ENCODE assay signal across 8 mouse cellular contexts in genomic region chr2:20339919-20340318, GRCm38 (mm10).
DNase-seq lines count a peak whose midpoint lies in the region; ATAC-seq lines count a peak whose summit lies in the region.

No protein-coding gene starts in this region.

- no peak for ATAC-seq in inflammation-experienced regulatory T-cells, adult 6 months
- ATAC-seq in granulocyte monocyte progenitor cell, adult 5-6 weeks (replicated peaks; ENCODE audit: poor library complexity, severe bottlenecking), result no peak

- H3K27me3 ChIP-seq in embryonic facial prominence, embryonic 10.5 days (replicated peaks; ENCODE audit: low read depth, poor library complexity, severe bottlenecking), result no peaks in the 10 kb centered on the region

- 29% methylated on average over 12 of the region's 12 CpGs for WGBS in embryonic facial prominence, embryonic 10.5 days

- H3K4me3 ChIP-seq in embryonic facial prominence, embryonic 10.5 days, result peak overlapping the region; percentile 28; the same call in 1 of the 2 replicates

- peak; percentile 34 for DNase-seq in ZHBTc4 (ENCODE audit: low read depth, low spot score)
- no peak for DNase-seq in embryonic facial prominence, embryonic 10.5 days (ENCODE audit: low spot score)
- peak; percentile 33 for DNase-seq in kidney, adult 18-20 months
- DNase-seq in lung, postnatal 36 days, result peak; percentile 45
- no peak for DNase-seq in thymus, postnatal 14 days
- DNase-seq in adrenal gland, adult 18-20 months (ENCODE audit: low spot score in 2 of 2), result no peak

- H3K36me3 ChIP-seq in embryonic facial prominence, embryonic 10.5 days (replicated peaks), result no peaks in the 10 kb centered on the region

- peaks cover 9% of the 10 kb centered on the region; the same call in 1 of the 2 replicates for H3K4me1 ChIP-seq in embryonic facial prominence, embryonic 10.5 days

- no peak overlapping the region; the same call in 1 of the 2 replicates for H3K27ac ChIP-seq in embryonic facial prominence, embryonic 10.5 days (replicated peaks)

- no peaks in the 10 kb centered on the region for H3K9me3 ChIP-seq in embryonic facial prominence, embryonic 10.5 days

Comparison
In these comparisons a context has a peak if more than half of its experiments do, and no peak if none do; other contexts are left out.
1. DNase-seq: peak in ZHBTc4 (single experiment), kidney, adult 18-20 months (single experiment) and lung, postnatal 36 days (single experiment); none in embryonic facial prominence, embryonic 10.5 days (single experiment), thymus, postnatal 14 days (single experiment) and adrenal gland, adult 18-20 months (0 of 2).